ENCODE assay signal across 8 mouse cellular contexts in genomic region chr7:80199286-80199685, GRCm38 (mm10). TPM values are rescaled to one million over a fixed set of nuclear protein-coding genes. Genes with fewer than 3 reads are reported as not detected.
DNase-seq lines count a peak whose midpoint lies in the region; ATAC-seq and TF ChIP-seq lines count a peak whose summit lies in the region.

No protein-coding gene starts in this region.

- peak overlapping the region; percentile 89 for H3K4me3 ChIP-seq in left cerebral cortex, adult 2 months
- H3K4me3 ChIP-seq in embryonic facial prominence, embryonic 15.5 days (replicated peaks) = peak overlapping the region; percentile 78
- H3K4me3 ChIP-seq in limb, embryonic 12.5 days (replicated peaks) = peak overlapping the region; percentile 70
- peak overlapping the region; percentile 57 for H3K4me3 ChIP-seq in neural tube, embryonic 15.5 days (replicated peaks)

- H3K4me1 ChIP-seq in embryonic facial prominence, embryonic 15.5 days = peaks cover 66% of the 10 kb centered on the region
- H3K4me1 ChIP-seq in limb, embryonic 12.5 days (replicated peaks) = peaks cover 39% of the 10 kb centered on the region
- peaks cover 73% of the 10 kb centered on the region for H3K4me1 ChIP-seq in neural tube, embryonic 15.5 days

- H3K9ac ChIP-seq in embryonic facial prominence, embryonic 15.5 days = peak overlapping the region; percentile 82
- H3K9ac ChIP-seq in limb, embryonic 12.5 days (replicated peaks) = peak overlapping the region; percentile 81
- peak overlapping the region; percentile 65 for H3K9ac ChIP-seq in neural tube, embryonic 15.5 days (replicated peaks)

- 0 out of 2 replicates have a peak, but pooled peaks cover 3% of the 10 kb centered on the region for H3K36me3 ChIP-seq in embryonic facial prominence, embryonic 15.5 days
- no peaks in the 10 kb centered on the region; the same call in 1 of the 2 replicates for H3K36me3 ChIP-seq in limb, embryonic 12.5 days
- H3K36me3 ChIP-seq in neural tube, embryonic 15.5 days = 0 out of 2 replicates have a peak, but pooled peaks cover 6% of the 10 kb centered on the region

- H3K27me3 ChIP-seq in embryonic facial prominence, embryonic 15.5 days = no peaks in the 10 kb centered on the region
- H3K27me3 ChIP-seq in limb, embryonic 12.5 days = no peaks in the 10 kb centered on the region
- no peaks in the 10 kb centered on the region for H3K27me3 ChIP-seq in neural tube, embryonic 15.5 days (replicated peaks)

- 12% methylated on average over 6 of the region's 6 CpGs for WGBS in embryonic facial prominence, embryonic 15.5 days
- 22% methylated on average over 6 of the region's 6 CpGs for whole genome bisulfite sequencing in limb, embryonic 12.5 days
- 26% methylated on average over 6 of the region's 6 CpGs for WGBS in neural tube, embryonic 15.5 days

- DNase-seq in left cerebral cortex, adult 2 months (ENCODE audit: extremely low spot score in 1 of 2, low spot score in 2 of 2) = no peak
- no peak for DNase-seq in left cerebral cortex, adult 9 months (ENCODE audit: low spot score in 2 of 2)
- DNase-seq in left cerebral cortex, postnatal 4 days = no peak
- DNase-seq in gastrocnemius, adult 18-20 months (ENCODE audit: low spot score) = no peak

- no peak for TF ChIP-seq CTCF in left cerebral cortex, adult 2 months (IDR thresholded peaks at IDR 0.05)

- no peak for ATAC-seq in embryonic facial prominence, embryonic 15.5 days (ENCODE audit: insufficient number of reproducible peaks, low FRiP score, low TSS enrichment, low read depth)
- no peak for ATAC-seq in limb, embryonic 12.5 days (ENCODE audit: insufficient number of reproducible peaks, insufficient read depth, low FRiP score, low TSS enrichment, low read depth)
- peak; percentile 0; the same call in 1 of the 2 replicates for ATAC-seq in neural tube, embryonic 15.5 days (ENCODE audit: low FRiP score)
- ATAC-seq in monocyte, adult 5-6 weeks (replicated peaks; ENCODE audit: insufficient number of reproducible peaks, low FRiP score, low TSS enrichment, poor library complexity, severe bottlenecking) = no peak

- peak overlapping the region; percentile 90 for H3K27ac ChIP-seq in left cerebral cortex, adult 2 months
- peak overlapping the region; percentile 97 for H3K27ac ChIP-seq in embryonic facial prominence, embryonic 15.5 days (replicated peaks)
- H3K27ac ChIP-seq in limb, embryonic 12.5 days = peak overlapping the region; percentile 96
- H3K27ac ChIP-seq in neural tube, embryonic 15.5 days (replicated peaks) = peak overlapping the region; percentile 95

- no peaks in the 10 kb centered on the region for H3K9me3 ChIP-seq in embryonic facial prominence, embryonic 15.5 days (replicated peaks)
- no peaks in the 10 kb centered on the region for H3K9me3 ChIP-seq in limb, embryonic 12.5 days
- no peaks in the 10 kb centered on the region for H3K9me3 ChIP-seq in neural tube, embryonic 15.5 days (replicated peaks)

- H3K4me2 ChIP-seq in embryonic facial prominence, embryonic 15.5 days (replicated peaks) = peak overlapping the region; percentile 80
- peak overlapping the region; percentile 84 for H3K4me2 ChIP-seq in limb, embryonic 12.5 days
- peak overlapping the region; percentile 80 for H3K4me2 ChIP-seq in neural tube, embryonic 15.5 days

- intact Hi-C loops in left cerebral cortex, adult 2 months (cut with DNase I) = loop anchor here (5.0 kb wide), 1 partner anchor 57 kb away; no protein-coding TSS in a partner anchor
- intact Hi-C loops in left cerebral cortex, postnatal 4 days (cut with DNase I) = loop anchor here (10.0 kb wide), 1 partner anchor 54 kb away; no protein-coding TSS in a partner anchor

RNA-seq across cellular contexts. Expression of gene Sema4b, which starts 12.6 kb away (rescaled TPM):
- total RNA-seq in left cerebral cortex, adult 2 months (2021) = 10 to 100 TPM; 19.4 to 20.6 TPM
- polyA plus RNA-seq in embryonic facial prominence, embryonic 15.5 days (2015; fragmentation: Nextera tagmentation; extraction: Ambion mirVana) = 23.0 and 25.2 TPM in 2 replicates
- polyA plus RNA-seq in limb, embryonic 12.5 days (2016; fragmentation: Nextera tagmentation; extraction: Ambion mirVana) = 12.2 and 13.5 TPM in 2 replicates
- 22.7 and 25.8 TPM in 2 replicates for polyA plus RNA-seq in neural tube, embryonic 15.5 days (2015; fragmentation: Nextera tagmentation; extraction: Ambion mirVana)
- 7.4 to 9.3 TPM (median 9.1 TPM) in 3 replicates for total RNA-seq in monocyte, adult 5-6 weeks (2017)
- total RNA-seq in left cerebral cortex, postnatal 4 days (2021) = 10 to 100 TPM; 31.4 to 33.9 TPM
- 1 to 10 TPM; 1.2 to 1.7 TPM for total RNA-seq in gastrocnemius, adult 18-20 months (2021)

RNA-seq across cellular contexts. Expression of gene Cib1, which starts 33.3 kb away (rescaled TPM):
- 10 to 100 TPM; 21.7 to 22.4 TPM for total RNA-seq in left cerebral cortex, adult 2 months (2021)
- 96.8 and 108 TPM in 2 replicates for polyA plus RNA-seq in embryonic facial prominence, embryonic 15.5 days (2015; fragmentation: Nextera tagmentation; extraction: Ambion mirVana)
- polyA plus RNA-seq in limb, embryonic 12.5 days (2016; fragmentation: Nextera tagmentation; extraction: Ambion mirVana) = 47.5 and 49.7 TPM in 2 replicates
- 32.2 and 59.5 TPM in 2 replicates for polyA plus RNA-seq in neural tube, embryonic 15.5 days (2015; fragmentation: Nextera tagmentation; extraction: Ambion mirVana)
- 37.5 to 51.3 TPM (median 45.7 TPM) in 3 replicates for total RNA-seq in monocyte, adult 5-6 weeks (2017)
- total RNA-seq in left cerebral cortex, postnatal 4 days (2021) = 10 to 100 TPM; 14.2 to 16.4 TPM
- 1 to 10 TPM; 5.2 to 8.8 TPM for total RNA-seq in gastrocnemius, adult 18-20 months (2021)

RNA-seq across cellular contexts. Expression of gene Gdpgp1, which starts 33.4 kb away (rescaled TPM):
- 1 to 10 TPM; 6.1 to 7.5 TPM for total RNA-seq in left cerebral cortex, adult 2 months (2021)
- 4.1 TPM in 2 replicates for polyA plus RNA-seq in embryonic facial prominence, embryonic 15.5 days (2015; fragmentation: Nextera tagmentation; extraction: Ambion mirVana)
- polyA plus RNA-seq in limb, embryonic 12.5 days (2016; fragmentation: Nextera tagmentation; extraction: Ambion mirVana) = 3.2 and 3.7 TPM in 2 replicates
- 4.6 and 5.5 TPM in 2 replicates for polyA plus RNA-seq in neural tube, embryonic 15.5 days (2015; fragmentation: Nextera tagmentation; extraction: Ambion mirVana)
- 0.86 to 3.5 TPM (median 2.2 TPM) in 3 replicates for total RNA-seq in monocyte, adult 5-6 weeks (2017)
- 1 to 10 TPM; 4.6 to 5.1 TPM for total RNA-seq in left cerebral cortex, postnatal 4 days (2021)
- total RNA-seq in gastrocnemius, adult 18-20 months (2021) = under 1 TPM; 0.81 to 0.91 TPM

RNA-seq across cellular contexts. Expression of gene Ttll13, which starts 46.9 kb away (rescaled TPM):
- total RNA-seq in left cerebral cortex, adult 2 months (2021) = 1 to 10 TPM; 2.0 to 2.8 TPM
- polyA plus RNA-seq in embryonic facial prominence, embryonic 15.5 days (2015; fragmentation: Nextera tagmentation; extraction: Ambion mirVana) = 1.3 and 1.6 TPM in 2 replicates
- 0.41 and 0.79 TPM in 2 replicates for polyA plus RNA-seq in limb, embryonic 12.5 days (2016; fragmentation: Nextera tagmentation; extraction: Ambion mirVana)
- 2.0 and 2.4 TPM in 2 replicates for polyA plus RNA-seq in neural tube, embryonic 15.5 days (2015; fragmentation: Nextera tagmentation; extraction: Ambion mirVana)
- total RNA-seq in monocyte, adult 5-6 weeks (2017) = 3.0 TPM in 1 of 3 replicates, not detected in the others
- 1 to 10 TPM; 1.1 to 2.2 TPM for total RNA-seq in left cerebral cortex, postnatal 4 days (2021)
- total RNA-seq in gastrocnemius, adult 18-20 months (2021) = under 1 TPM in 1 of 2 experiments, not detected in 1; 0.18 TPM
